Mouse (Mus musculus) stomach, postnatal 0 days (tissue): ENCODE measurements around the gene Wiz.

Source experiments
- CTCF ChIP-seq: IDR thresholded peaks from 2 replicates; pipeline ENCODE4 v1.5.1; 2016; ENCODE audit warnings: antibody characterized with exemption, low read depth, mild to moderate bottlenecking, moderate library complexity
- EP300 ChIP-seq: optimal IDR thresholded peaks from 2 replicates; pipeline ENCODE3; 2016; ENCODE audit warnings: antibody characterized with exemption

DNA sequence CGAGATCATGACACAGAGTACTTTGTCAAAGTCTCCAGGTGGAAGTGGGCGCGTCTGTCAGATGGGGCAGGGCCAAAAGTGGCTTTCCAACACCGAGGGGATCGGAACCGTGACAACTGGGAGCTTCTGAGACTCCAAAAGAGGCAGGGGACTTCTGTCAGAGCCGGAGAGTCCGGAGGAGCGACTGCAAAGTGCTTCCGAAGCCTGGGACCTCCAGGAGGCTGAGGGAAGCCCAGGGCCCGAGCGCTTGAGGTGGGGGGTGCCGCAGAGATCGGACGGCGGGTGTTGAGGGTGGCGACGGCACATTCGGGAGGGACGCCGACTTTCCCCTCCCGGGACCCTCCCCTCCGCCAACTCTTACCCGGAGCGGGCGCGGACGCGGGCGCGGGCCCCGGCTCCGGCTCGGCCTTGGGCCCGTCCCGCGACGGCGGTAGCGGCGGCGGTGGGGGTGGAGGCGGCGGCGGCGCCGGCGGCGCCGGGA lies 25.4 kb downstream of the Wiz start:
- TF ChIP-seq CTCF (no peak), EP300 (no peak)
